Mouse (Mus musculus) intestine, postnatal 0 days (tissue): ENCODE measurements around the gene Prkar2b. TPM values are rescaled to one million over a fixed set of nuclear protein-coding genes. Genes with fewer than 3 reads are reported as not detected.

Experiments used
- ATAC-seq: fragments of 200-750 bp; cut with Nextera tagmentation; 2 replicates; pipeline ENCODE4 v1.8.0; 2017; ENCODE audit warnings: mild to moderate bottlenecking, moderate TSS enrichment, moderate library complexity
- H3K27ac ChIP-seq: fragments of 300-500 bp; sonication (generic); 2 replicates; pipeline ENCODE4 v1.5.1; 2014; ENCODE audit warnings: mild to moderate bottlenecking, low read depth, low read length, moderate library complexity
- H3K27me3 ChIP-seq: fragments of 300-500 bp; sonication (generic); replicated peaks from 2 replicates; pipeline ENCODE4 v1.6.1; 2014; ENCODE audit warnings: low read length, mixed read lengths; ENCODE audit not compliant: control insufficient read depth, insufficient read depth
- H3K36me3 ChIP-seq: fragments of 300-500 bp; sonication (generic); 2 replicates; pipeline ENCODE4 v1.6.1; 2014; ENCODE audit warnings: mild to moderate bottlenecking, moderate library complexity; ENCODE audit not compliant: control insufficient read depth, insufficient read depth
- H3K4me1 ChIP-seq: fragments of 300-500 bp; sonication (generic); replicated peaks from 2 replicates; pipeline ENCODE4 v1.6.1; 2014; ENCODE audit warnings: antibody characterized with exemption, low read length, mixed read lengths; ENCODE audit not compliant: control insufficient read depth, insufficient read depth
- H3K4me2 ChIP-seq: fragments of 300-500 bp; sonication (generic); replicated peaks from 2 replicates; pipeline ENCODE4 v1.6.1; 2014; ENCODE audit warnings: low read depth, mild to moderate bottlenecking, moderate library complexity
- H3K4me3 ChIP-seq: fragments of 300-500 bp; sonication (generic); 2 replicates; pipeline ENCODE4 v1.5.1; 2014; ENCODE audit warnings: low read depth, low read length
- H3K9ac ChIP-seq: fragments of 300-500 bp; sonication (generic); 2 replicates; pipeline ENCODE4 v1.6.1; 2014; ENCODE audit warnings: mild to moderate bottlenecking, low read depth, low read length
- H3K9me3 ChIP-seq: fragments of 300-500 bp; sonication (generic); 2 replicates; pipeline ENCODE4 v1.6.1; 2016; ENCODE audit warnings: mixed run types; ENCODE audit not compliant: control insufficient read depth
- CTCF ChIP-seq: sonication (generic); IDR thresholded peaks from 2 replicates; pipeline ENCODE4 v1.5.1; 2016; ENCODE audit warnings: low read depth, mild to moderate bottlenecking, control low read depth, antibody characterized with exemption, moderate library complexity
- WGBS: fragments of 180-500 bp; shearing (Covaris S2); extraction: QIAGEN DNeasy Blood & Tissue Kit; methylation state at CpG from one replicate; pipeline ENCODE4 v1.1.7; 2014; 5-methylcytosine and 5-hydroxymethylcytosine counted together
- polyA plus RNA-seq: library from polyadenylated mRNA; unstranded; fragments of >200 nt; fragmentation: Nextera tagmentation; extraction: Ambion mirVana; gene quantifications from 2 replicates; pipeline ENCODE4 v1.2.1, GENCODE M21; 2015

Prkar2b gene
- polyA plus RNA-seq, 1 experiment from 2014 or later, result 12.5 TPM

DNA sequence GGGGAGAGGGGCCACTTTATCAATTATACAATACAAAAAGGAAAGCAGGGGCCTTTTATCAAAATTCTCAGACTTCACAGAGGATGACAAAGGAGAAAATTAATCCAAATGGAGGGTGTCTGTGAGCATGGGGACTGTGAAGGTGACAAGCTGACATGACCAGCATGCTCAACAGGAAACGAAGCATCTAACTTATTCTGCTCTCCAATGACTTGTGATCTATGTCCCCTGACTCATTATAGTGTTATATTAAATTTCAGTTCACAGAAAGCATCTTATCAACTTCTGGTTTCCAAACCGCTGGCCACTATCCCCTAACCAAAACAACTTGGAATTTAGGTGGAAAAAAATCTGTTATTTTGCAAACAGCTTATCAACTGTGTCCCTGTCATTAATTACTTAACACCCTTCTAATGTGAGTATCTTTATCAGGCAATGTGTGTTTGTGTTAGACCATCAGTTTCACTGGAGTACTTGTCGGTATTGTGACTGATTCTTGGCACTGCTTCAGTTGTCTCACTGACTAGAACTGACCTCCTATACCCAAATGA lies 63.7 kb downstream of the Prkar2b start:
- Histone ChIP-seq H3K4me2 (no peak overlapping the region), H3K4me3 (no peak overlapping the region), H3K27ac (no peak overlapping the region), H3K36me3 (no peaks in the 10 kb centered on the region), H3K9me3 (no peaks in the 10 kb centered on the region), H3K9ac (no peak overlapping the region), H3K27me3 (no peaks in the 10 kb centered on the region), H3K4me1 (no peaks in the 10 kb centered on the region)
- ATAC-seq, result no peak
- no peak for TF ChIP-seq CTCF
- WGBS, result 76% methylated on average over 3 of the region's 3 CpGs

DNA sequence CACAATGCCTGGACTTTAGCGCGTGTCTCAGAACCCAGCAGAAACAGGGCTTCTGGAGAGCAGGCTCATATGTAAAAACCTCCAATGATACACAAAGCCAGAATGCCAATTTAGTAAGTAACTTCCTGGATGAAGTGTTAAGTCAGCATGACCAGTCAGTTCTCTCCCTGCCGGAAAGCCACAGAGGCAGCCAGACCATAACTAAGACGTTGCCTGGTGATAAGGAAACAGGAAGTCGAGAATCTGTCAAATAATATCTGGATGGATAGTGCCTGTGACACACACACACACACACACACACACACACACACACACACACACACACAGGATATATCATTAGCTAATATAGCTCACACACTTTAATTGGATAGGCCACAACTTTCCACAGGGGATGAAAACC lies 64.2 kb downstream of the Prkar2b start:
- H3K27ac ChIP-seq, result no peak overlapping the region
- H3K9ac ChIP-seq, result no peak overlapping the region
- H3K9me3 ChIP-seq, result no peaks in the 10 kb centered on the region
- no peak for TF ChIP-seq CTCF
- H3K27me3 ChIP-seq, result no peaks in the 10 kb centered on the region
- H3K4me2 ChIP-seq, result no peak overlapping the region
- WGBS, result 37% methylated on average over 5 of the region's 5 CpGs
- ATAC-seq, result peak; percentile 74
- no peaks in the 10 kb centered on the region for H3K4me1 ChIP-seq
- H3K36me3 ChIP-seq, result no peaks in the 10 kb centered on the region
- H3K4me3 ChIP-seq, result no peak overlapping the region

DNA sequence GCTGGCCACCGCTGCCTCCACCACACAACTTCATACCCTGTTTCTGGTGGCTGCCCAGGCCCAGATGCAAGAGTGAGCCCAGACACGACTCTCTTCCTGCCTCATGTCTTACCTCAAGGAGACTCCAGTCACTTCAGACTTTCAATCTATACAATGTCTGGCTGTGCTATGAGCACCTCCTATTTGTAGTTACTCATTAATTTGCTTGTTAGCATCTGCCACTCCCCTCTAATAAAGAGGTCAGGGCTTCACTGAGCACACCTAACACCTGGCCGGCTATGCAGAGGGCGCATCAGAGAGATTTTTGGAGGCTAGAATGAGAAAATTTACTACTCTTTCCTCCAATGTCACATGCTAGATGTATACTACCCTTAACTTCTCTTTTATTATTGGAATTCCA lies 70.5 kb downstream of the Prkar2b start:
- Histone ChIP-seq H3K36me3 (no peaks in the 10 kb centered on the region), H3K9ac (no peak overlapping the region), H3K4me1 (no peaks in the 10 kb centered on the region), H3K9me3 (no peaks in the 10 kb centered on the region), H3K4me3 (no peak overlapping the region), H3K4me2 (no peak overlapping the region), H3K27me3 (no peaks in the 10 kb centered on the region), H3K27ac (no peak overlapping the region)
- 60% methylated on average over 4 of the region's 4 CpGs for WGBS
- peak; percentile 61 for ATAC-seq
- TF ChIP-seq CTCF, result no peak

DNA sequence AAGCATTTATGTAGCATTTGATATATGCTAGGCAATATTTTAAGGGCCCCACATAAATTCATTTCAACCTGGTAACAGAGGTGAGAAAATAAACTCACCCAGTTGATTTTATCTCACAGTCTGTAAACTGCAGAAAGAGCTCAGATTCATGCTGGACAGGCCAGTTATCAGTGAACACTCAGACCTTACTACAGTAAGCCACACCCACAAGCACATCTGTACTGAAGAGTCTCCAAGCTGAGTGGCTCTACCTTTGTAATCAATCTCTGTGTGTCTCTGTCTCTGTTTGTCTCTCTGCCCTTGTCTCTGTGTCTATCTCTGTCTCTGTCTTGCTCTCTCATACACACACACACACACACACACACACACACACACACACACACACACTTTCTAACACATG lies 71.4 kb downstream of the Prkar2b start:
- no peaks in the 10 kb centered on the region for H3K4me1 ChIP-seq
- no peak overlapping the region for H3K9ac ChIP-seq
- no peak overlapping the region for H3K4me3 ChIP-seq
- H3K4me2 ChIP-seq, result no peak overlapping the region
- no peaks in the 10 kb centered on the region for H3K9me3 ChIP-seq
- no peak overlapping the region for H3K27ac ChIP-seq
- H3K27me3 ChIP-seq, result no peaks in the 10 kb centered on the region
- no peak for ATAC-seq
- H3K36me3 ChIP-seq, result no peaks in the 10 kb centered on the region
- no peak for TF ChIP-seq CTCF

DNA sequence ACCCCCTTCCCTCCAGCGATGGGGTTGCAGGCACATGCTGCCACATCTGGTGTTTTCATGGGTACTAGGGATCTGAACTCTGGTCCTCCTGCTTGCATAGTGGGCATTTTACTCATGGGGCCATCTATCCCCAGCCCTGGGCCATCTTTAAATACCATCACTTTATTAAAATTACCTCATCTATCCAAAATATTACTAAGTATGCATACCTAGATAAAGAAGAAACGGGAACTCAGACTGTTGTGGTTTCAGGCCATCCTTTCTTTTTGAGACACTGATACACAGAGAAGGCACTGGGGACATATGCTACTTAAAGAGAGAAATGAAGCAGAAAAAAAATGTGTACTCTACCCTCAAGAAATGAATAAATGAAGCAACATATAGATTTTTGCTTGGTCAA lies 74.6 kb downstream of the Prkar2b start:
- no peak overlapping the region for H3K4me2 ChIP-seq
- no peak overlapping the region for H3K9ac ChIP-seq
- H3K4me1 ChIP-seq, result no peaks in the 10 kb centered on the region
- WGBS, result 91% methylated on average over 2 of the region's 2 CpGs
- H3K4me3 ChIP-seq, result no peak overlapping the region
- no peaks in the 10 kb centered on the region for H3K27me3 ChIP-seq
- no peaks in the 10 kb centered on the region for H3K36me3 ChIP-seq
- H3K27ac ChIP-seq, result no peak overlapping the region
- ATAC-seq, result no peak
- H3K9me3 ChIP-seq, result no peaks in the 10 kb centered on the region
- TF ChIP-seq CTCF, result no peak

DNA sequence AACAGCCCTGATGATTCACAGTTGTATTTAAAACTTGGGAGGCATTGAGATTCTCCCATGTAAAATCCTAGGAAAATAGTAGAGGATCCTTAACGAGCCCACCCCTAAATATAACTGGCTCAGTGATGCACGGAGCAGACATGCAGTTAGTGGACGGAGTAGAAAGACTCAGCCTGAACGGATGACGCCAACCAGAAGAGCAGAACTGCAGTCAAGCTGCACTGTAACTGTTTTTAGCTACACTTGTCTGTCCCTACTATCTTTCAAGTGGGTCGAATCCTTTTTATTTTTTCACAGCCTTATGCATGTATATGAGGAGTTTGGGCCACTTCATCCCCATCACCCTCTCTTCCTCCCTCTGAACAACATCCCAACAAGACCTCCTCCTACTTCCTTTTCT lies 75.4 kb downstream of the Prkar2b start:
- Histone ChIP-seq H3K9ac (no peak overlapping the region), H3K4me2 (no peak overlapping the region), H3K36me3 (no peaks in the 10 kb centered on the region), H3K4me3 (no peak overlapping the region), H3K27me3 (no peaks in the 10 kb centered on the region), H3K9me3 (no peaks in the 10 kb centered on the region), H3K4me1 (no peaks in the 10 kb centered on the region), H3K27ac (no peak overlapping the region)
- ATAC-seq, result no peak
- 90% methylated on average over 6 of the region's 6 CpGs for WGBS
- no peak for TF ChIP-seq CTCF

DNA sequence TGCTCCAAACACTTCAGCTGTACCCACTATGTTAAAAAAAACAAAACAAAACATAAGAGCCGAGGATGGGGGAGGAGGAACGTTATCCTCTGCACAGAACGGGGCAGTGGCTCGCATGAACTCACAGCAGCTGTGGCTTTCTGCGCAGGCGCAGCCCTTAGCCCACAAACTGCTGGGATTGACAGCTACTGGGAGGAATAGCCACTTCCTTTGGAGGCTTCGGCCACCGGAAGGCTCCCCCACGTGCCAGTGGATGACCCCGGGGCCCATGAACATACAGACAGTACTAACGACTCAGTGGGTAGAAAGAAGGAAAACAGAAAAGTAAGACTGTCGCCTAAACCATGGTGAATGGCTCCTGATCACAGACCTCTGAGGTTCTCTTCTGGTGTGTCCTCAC lies 76.4 kb downstream of the Prkar2b start:
- Histone ChIP-seq H3K9me3 (no peaks in the 10 kb centered on the region), H3K27ac (no peak overlapping the region), H3K4me3 (no peak overlapping the region), H3K36me3 (no peaks in the 10 kb centered on the region), H3K9ac (no peak overlapping the region), H3K4me1 (no peaks in the 10 kb centered on the region), H3K4me2 (no peak overlapping the region), H3K27me3 (no peaks in the 10 kb centered on the region)
- ATAC-seq, result no peak
- WGBS, result 68% methylated on average over 12 of the region's 12 CpGs
- no peak for TF ChIP-seq CTCF
